Mouse (Mus musculus): ENCODE data around the gene Calm2.

DNA sequence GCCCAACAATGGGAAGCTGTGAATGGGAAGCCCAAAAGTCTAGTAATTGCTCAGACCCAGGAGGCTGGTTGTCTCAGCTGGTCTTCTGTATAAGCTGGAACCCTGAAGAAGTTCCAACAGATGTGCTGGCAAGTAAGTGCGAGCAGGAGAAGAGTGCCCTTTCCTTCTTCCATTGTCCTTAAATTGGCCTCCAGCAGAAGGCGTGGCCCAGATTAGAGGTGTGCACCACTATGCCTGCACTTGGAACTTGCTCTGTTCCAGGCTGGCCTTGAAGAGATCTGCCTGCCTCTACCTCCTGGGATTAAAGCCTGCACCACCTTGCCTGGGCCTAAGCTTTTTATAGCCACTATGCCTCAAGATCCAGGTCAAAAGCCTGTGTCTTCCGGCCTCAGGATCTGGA is 7.4 kb upstream of the Calm2 start:
- no peak for TF ChIP-seq GATA1 (IDR thresholded peaks at IDR 0.05; ENCODE audit: low read length)
- no peak for TF ChIP-seq TAL1 (IDR thresholded peaks at IDR 0.05; ENCODE audit: low read length)
